Mouse (Mus musculus): ENCODE results near the gene Por. TPM values are rescaled to one million over a fixed set of nuclear protein-coding genes. Genes with fewer than 3 reads are reported as not detected.

Gene Por
- total and polyA plus RNA-seq, 3 experiments, result 40.3 to 64.4 TPM; not detected in 1

- Histone ChIP-seq H3K4me3 (ENCODE audit: control insufficient read depth in 1 of 2, insufficient read depth in 1 of 2, low read depth in 2 of 2, low read length in 2 of 2) (no peak overlapping the region), H3K36me3 (ENCODE audit: control insufficient read depth in 1 of 2, insufficient read depth in 2 of 2, low read length in 2 of 2) (peaks cover 0 to 10% of the 10 kb centered on the region in 2 experiments; a peak in 2 of 4 replicates), H3K79me2 (ENCODE audit: control insufficient read depth, insufficient read depth, low read length, poor library complexity) (peaks cover 4% of the 10 kb centered on the region), H3K27ac (ENCODE audit: control insufficient read depth, low read depth, low read length) (no peak overlapping the region), H3K9ac (ENCODE audit: control insufficient read depth, low read depth, low read length, poor library complexity, severe bottlenecking) (no peak overlapping the region), H3K27me3 (ENCODE audit: control insufficient read depth in 1 of 2, insufficient read depth in 2 of 2, low read length in 2 of 2) (no peaks in the 10 kb centered on the region), H3K9me3 (replicated peaks; ENCODE audit: insufficient read depth, low read length) (no peaks in the 10 kb centered on the region), H3K4me1 (ENCODE audit: control insufficient read depth in 1 of 2, insufficient read depth in 2 of 2, low read length in 2 of 2) (peaks cover 0 to 5% of the 10 kb centered on the region in 2 experiments; a peak in 2 of 4 replicates)
- TF ChIP-seq MYB (IDR thresholded peaks at IDR 0.05; ENCODE audit: low read depth, low read length) (no peak), TCF12 (IDR thresholded peaks at IDR 0.05; ENCODE audit: low read depth, low read length) (no peak), ZC3H11A (IDR thresholded peaks at IDR 0.05; ENCODE audit: low read depth, low read length) (no peak), GATA1 (IDR thresholded peaks at IDR 0.05; ENCODE audit: low read depth, low read length) (no peak), SIN3A (IDR thresholded peaks at IDR 0.05; ENCODE audit: low read length) (no peak), MEF2A (IDR thresholded peaks at IDR 0.05; ENCODE audit: extremely low read depth, insufficient replicate concordance, low read depth, low read length, poor library complexity, severe bottlenecking) (no peak), SMC3 (IDR thresholded peaks at IDR 0.05; ENCODE audit: low read depth, low read length) (no peak), NELFE (IDR thresholded peaks at IDR 0.05; ENCODE audit: low read depth, low read length) (no peak), CHD2 (IDR thresholded peaks at IDR 0.05; ENCODE audit: low read length) (no peak), POLR2AphosphoS5 (IDR thresholded peaks at IDR 0.05; ENCODE audit: borderline replicate concordance, low read depth, low read length) (no peak), USF2 (IDR thresholded peaks at IDR 0.05; ENCODE audit: borderline replicate concordance in 1 of 2, insufficient read depth in 1 of 2, low read depth in 1 of 2, low read length in 2 of 2) (no peak), ZNF384 (IDR thresholded peaks at IDR 0.05; ENCODE audit: low read depth, low read length) (no peak)
- DNase-seq (ENCODE audit: low read depth, low spot score), result no peak
These were observed 25.5 kb downstream of the Por start for GRCm38 (mm10) chr5:135695277-135695721.

DNA sequence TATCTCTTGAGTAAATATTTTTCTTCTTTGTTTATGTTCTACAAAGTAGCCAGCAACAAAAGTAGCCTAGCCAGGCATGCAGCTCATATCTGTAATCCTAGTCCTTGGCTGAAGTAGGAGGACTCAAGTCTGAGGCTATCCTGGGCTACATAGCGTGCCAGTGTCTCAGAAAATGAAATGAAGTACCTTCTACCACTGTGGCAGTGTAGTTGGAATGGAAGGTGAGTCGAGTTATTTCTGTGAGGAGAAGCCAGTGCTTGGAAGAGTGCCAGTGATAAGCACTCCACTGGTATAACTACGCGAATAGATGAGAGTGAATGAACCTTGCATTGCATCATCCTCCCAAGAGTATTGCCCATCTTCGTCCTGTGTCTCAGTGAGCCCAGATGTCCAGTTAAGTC lies 27.9 kb downstream of the Por start:
- H3K4me1 ChIP-seq (ENCODE audit: control insufficient read depth in 1 of 2, insufficient read depth in 2 of 2, low read length in 2 of 2), result peaks cover 0 to 5% of the 10 kb centered on the region in 2 experiments; a peak in 3 of 4 replicates
- peak overlapping the region; percentile 64 for H3K27ac ChIP-seq (ENCODE audit: control insufficient read depth, low read depth, low read length)
- H3K36me3 ChIP-seq (ENCODE audit: control insufficient read depth in 1 of 2, insufficient read depth in 2 of 2, low read length in 2 of 2), result peaks cover 2 to 7% of the 10 kb centered on the region in 2 experiments; a peak in 2 of 4 replicates
- H3K4me3 ChIP-seq (ENCODE audit: control insufficient read depth in 1 of 2, insufficient read depth in 1 of 2, low read depth in 2 of 2, low read length in 2 of 2), result no peak overlapping the region
- H3K9ac ChIP-seq (ENCODE audit: control insufficient read depth, low read depth, low read length, poor library complexity, severe bottlenecking), result no peak overlapping the region
- H3K79me2 ChIP-seq (ENCODE audit: control insufficient read depth, insufficient read depth, low read length, poor library complexity), result no peaks in the 10 kb centered on the region
- H3K9me3 ChIP-seq (replicated peaks; ENCODE audit: insufficient read depth, low read length), result no peaks in the 10 kb centered on the region
- TF ChIP-seq EP300 (IDR thresholded peaks at IDR 0.05; ENCODE audit: low read depth in 1 of 2, low read length in 2 of 2), result peak; percentile 20 to 64; a peak in 2 of 4 replicates
- no peak for TF ChIP-seq ZNF384 (IDR thresholded peaks at IDR 0.05; ENCODE audit: low read depth, low read length)
- TF ChIP-seq POLR2AphosphoS2 (IDR thresholded peaks at IDR 0.05; ENCODE audit: low read length), result peak; percentile 36; the same call in 1 of the 2 replicates
- TF ChIP-seq TCF12 (IDR thresholded peaks at IDR 0.05; ENCODE audit: low read depth, low read length), result peak; percentile 47; the same call in 1 of the 2 replicates
- 0 out of 2 replicates have a peak, but pooled peaks have one; percentile 14 for TF ChIP-seq KAT2A (conservative IDR thresholded peaks at IDR 0.05; ENCODE audit: low read depth, low read length)
- TF ChIP-seq ETS1 (IDR thresholded peaks at IDR 0.05; ENCODE audit: low read depth, low read length), result peak; percentile 62
- TF ChIP-seq MXI1 (IDR thresholded peaks at IDR 0.05; ENCODE audit: low read depth, low read length), result peak; percentile 39; the same call in 1 of the 2 replicates
- TF ChIP-seq POLR2AphosphoS5 (IDR thresholded peaks at IDR 0.05; ENCODE audit: borderline replicate concordance, low read depth, low read length), result no peak
- peak; percentile 50 for TF ChIP-seq GATA1 (IDR thresholded peaks at IDR 0.05; ENCODE audit: low read depth, low read length)
- TF ChIP-seq MEF2A (IDR thresholded peaks at IDR 0.05; ENCODE audit: extremely low read depth, insufficient replicate concordance, low read depth, low read length, poor library complexity, severe bottlenecking), result peak; percentile 36; the same call in 1 of the 2 replicates
- peak; percentile 58 for TF ChIP-seq SIN3A (IDR thresholded peaks at IDR 0.05; ENCODE audit: low read length)
- DNase-seq (ENCODE audit: low read depth, low spot score), result peak; percentile 88
- H3K27me3 ChIP-seq (ENCODE audit: control insufficient read depth in 1 of 2, insufficient read depth in 2 of 2, low read length in 2 of 2), result no peaks in the 10 kb centered on the region
